Mouse (Mus musculus): Measurements from ENCODE around the gene Commd9. TPM values are rescaled to one million over a fixed set of nuclear protein-coding genes. Genes with fewer than 3 reads are reported as not detected.

Commd9 gene
- polyA plus RNA-seq, 1 experiment: 29.8 TPM

DNA sequence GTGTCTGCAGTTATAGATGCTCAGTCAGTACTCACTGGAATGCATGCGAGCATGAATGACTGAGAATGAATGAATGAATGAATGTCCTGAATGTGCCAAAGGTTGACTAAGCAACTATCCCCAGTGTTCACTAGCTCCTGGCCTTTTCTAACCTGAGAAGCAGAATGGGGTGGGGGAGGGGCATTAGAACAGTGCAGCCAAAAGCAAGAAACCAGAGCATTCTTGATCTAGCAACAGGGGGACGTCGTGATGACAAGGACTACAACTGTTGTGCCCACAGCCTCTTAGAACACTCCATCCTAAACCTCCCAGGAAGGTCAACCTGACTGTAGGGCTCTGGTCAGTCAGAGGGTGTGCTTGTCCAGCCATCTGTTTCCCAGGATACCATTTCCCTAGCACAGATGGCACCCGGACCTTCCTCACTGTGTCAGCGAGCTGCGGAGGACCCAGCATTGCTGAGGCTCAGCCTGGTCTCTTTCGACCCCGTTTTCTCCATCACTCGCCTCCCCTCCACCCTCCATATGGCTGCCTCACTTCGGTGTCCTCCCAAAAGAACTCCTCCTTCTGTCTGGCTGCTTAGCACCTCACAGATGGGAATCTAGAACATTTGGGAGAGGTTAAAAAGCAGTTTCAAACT lies 21.5 kb downstream of the Commd9 start:
- H3K27ac ChIP-seq (ENCODE audit: insufficient read depth, low read depth, low read length): no peak overlapping the region

DNA sequence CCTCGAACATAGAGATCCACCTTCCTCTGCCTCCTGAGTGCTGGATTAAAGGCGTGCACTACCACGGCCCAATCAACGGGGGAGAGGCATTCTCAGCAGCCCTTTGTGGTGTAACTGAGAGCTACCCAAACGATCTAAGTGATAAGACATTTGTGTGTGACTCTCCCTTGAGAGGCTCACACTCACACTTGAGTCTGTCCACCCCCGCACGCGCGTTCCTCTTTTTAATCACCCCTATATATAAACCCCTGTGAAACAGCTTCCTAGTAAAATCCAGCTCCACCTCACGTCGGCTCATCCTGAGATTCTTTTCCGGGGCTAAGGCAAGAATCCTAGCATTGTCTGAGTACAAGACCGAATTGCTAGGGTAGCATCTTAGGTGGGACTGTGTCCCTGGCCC lies 22.7 kb downstream of the Commd9 start:
- Histone ChIP-seq H3K27ac (ENCODE audit: insufficient read depth, low read depth, low read length) (no peak overlapping the region), H3K4me3 (ENCODE audit: insufficient read depth, low read length) (no peak overlapping the region), H3K4me1 (ENCODE audit: control insufficient read depth, insufficient read depth, low read length) (no peaks in the 10 kb centered on the region)
- TF ChIP-seq POLR2A (IDR thresholded peaks at IDR 0.05; ENCODE audit: borderline replicate concordance, low read depth, low read length) (no peak), CTCF (IDR thresholded peaks at IDR 0.05; ENCODE audit: low read depth, low read length) (no peak)

More for the DNA sequence above, 21.5 kb downstream of the Commd9 start:
- Histone ChIP-seq H3K4me1 (ENCODE audit: control insufficient read depth, insufficient read depth, low read length) (no peaks in the 10 kb centered on the region), H3K4me3 (ENCODE audit: insufficient read depth, low read length) (no peak overlapping the region)
- no peak for TF ChIP-seq CTCF (IDR thresholded peaks at IDR 0.05; ENCODE audit: low read depth, low read length)
- no peak for TF ChIP-seq POLR2A (IDR thresholded peaks at IDR 0.05; ENCODE audit: borderline replicate concordance, low read depth, low read length)

DNA sequence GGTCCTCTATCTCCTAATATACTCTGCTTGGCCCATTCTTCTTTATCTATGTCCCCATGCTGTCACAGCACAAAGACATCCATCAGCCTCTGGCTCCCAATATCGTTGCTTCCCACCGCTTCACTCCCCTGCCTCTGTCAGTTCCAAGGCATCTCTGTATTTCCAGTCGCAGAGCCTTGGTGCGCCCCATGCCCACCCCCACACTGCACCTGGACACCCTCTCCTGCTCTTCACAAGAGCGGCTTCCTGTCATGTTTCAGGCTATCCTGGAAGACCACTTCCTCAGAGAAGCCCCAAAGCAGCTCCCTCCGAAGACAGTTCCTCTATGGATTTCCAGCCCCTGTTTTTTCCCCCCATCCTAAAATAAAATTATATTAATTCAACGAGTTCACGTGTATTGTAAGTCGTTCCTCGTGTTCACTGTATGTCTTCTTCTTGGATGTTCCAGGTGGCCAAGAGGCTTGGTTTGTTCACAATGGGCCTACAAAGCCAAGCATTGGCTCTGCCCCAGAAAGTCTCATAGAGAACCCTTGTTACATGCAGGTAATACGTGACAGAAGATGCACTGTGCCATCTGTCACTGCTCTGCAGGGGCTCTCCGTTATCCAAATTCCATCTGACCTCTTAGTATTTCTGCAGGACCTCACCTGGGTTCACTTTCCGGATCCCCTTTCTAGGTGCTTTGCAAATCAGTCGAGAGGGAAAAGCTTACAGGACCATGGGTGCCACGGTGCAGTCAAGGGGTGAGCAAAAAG lies 23.5 kb downstream of the Commd9 start:
- TF ChIP-seq POLR2A (IDR thresholded peaks at IDR 0.05; ENCODE audit: borderline replicate concordance, low read depth, low read length) (no peak), CTCF (IDR thresholded peaks at IDR 0.05; ENCODE audit: low read depth, low read length) (no peak)
- Histone ChIP-seq H3K4me3 (ENCODE audit: insufficient read depth, low read length) (no peak overlapping the region), H3K27ac (ENCODE audit: insufficient read depth, low read depth, low read length) (no peak overlapping the region), H3K4me1 (ENCODE audit: control insufficient read depth, insufficient read depth, low read length) (no peaks in the 10 kb centered on the region)

DNA sequence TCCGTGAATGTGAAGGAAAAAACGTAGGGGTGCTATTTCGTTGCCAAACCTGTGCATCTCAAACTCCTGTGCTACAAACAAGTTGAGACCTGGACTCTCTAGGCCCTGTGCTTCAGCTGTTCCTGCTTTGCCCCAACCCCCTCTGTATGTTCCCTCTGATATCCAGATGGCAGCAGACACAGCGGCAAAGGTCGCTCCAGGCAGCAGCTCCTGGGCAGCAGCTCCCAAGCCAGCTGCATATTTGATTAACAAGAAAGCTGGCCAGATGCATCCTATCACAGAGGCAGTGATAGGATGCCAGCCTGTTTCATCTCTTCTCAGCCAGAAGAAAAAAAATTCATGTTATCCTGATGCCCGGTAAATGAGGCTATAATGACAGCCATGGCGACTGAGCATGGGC lies 32.5 kb downstream of the Commd9 start:
- H3K4me1 ChIP-seq (ENCODE audit: control insufficient read depth, insufficient read depth, low read length): no peaks in the 10 kb centered on the region
- no peak for TF ChIP-seq POLR2A (IDR thresholded peaks at IDR 0.05; ENCODE audit: borderline replicate concordance, low read depth, low read length)
- no peak for TF ChIP-seq CTCF (IDR thresholded peaks at IDR 0.05; ENCODE audit: low read depth, low read length)
- H3K27ac ChIP-seq (ENCODE audit: insufficient read depth, low read depth, low read length): no peak overlapping the region
- no peak overlapping the region for H3K4me3 ChIP-seq (ENCODE audit: insufficient read depth, low read length)

DNA sequence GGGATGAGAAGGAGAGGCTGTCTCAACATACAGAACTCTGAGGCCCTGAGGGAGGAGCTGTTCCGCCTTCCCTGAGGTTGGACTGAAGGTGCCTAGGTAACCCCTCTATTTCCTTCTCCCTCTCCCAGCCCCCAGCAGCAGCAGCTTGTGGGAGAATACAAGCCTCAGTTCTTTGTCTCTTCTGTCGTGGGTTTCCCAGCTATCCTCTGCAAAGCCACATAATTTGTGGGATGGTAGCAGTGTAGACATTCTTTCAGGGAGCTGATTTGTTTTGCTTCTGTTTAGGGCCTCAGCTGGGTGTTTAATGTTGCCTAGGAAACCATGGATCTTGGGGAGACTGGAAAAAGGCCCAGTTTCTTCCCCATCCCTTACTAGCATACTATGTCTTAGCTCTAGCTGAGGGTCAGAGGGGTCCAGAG lies 34.1 kb downstream of the Commd9 start:
- no peak overlapping the region for H3K27ac ChIP-seq (ENCODE audit: insufficient read depth, low read depth, low read length)
- H3K4me1 ChIP-seq (ENCODE audit: control insufficient read depth, insufficient read depth, low read length): no peaks in the 10 kb centered on the region
- H3K4me3 ChIP-seq (ENCODE audit: insufficient read depth, low read length): no peak overlapping the region
- TF ChIP-seq CTCF (IDR thresholded peaks at IDR 0.05; ENCODE audit: low read depth, low read length) (no peak), POLR2A (IDR thresholded peaks at IDR 0.05; ENCODE audit: borderline replicate concordance, low read depth, low read length) (no peak)

DNA sequence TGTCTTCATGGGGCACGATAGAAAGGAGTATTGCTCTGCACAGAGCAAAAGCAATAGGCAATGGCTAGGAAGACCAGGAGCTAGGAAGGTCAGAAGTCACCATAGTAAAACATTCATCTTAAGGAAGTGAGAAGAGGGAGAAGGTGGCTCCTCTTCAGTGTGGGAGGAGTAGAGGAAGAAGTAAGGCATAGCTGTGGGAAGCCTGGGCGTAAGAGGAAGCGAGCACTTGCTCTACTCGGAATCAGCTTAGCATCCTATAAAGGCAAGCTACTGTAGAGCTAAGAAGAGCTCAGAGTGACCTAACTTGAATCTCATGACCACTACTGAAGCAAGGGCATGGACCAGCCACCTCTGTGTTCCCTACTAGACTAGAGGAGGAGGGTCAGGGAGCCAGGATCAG lies 36.3 kb downstream of the Commd9 start:
- Histone ChIP-seq H3K27ac (ENCODE audit: insufficient read depth, low read depth, low read length) (no peak overlapping the region), H3K4me1 (ENCODE audit: control insufficient read depth, insufficient read depth, low read length) (no peaks in the 10 kb centered on the region), H3K4me3 (ENCODE audit: insufficient read depth, low read length) (no peak overlapping the region)
- no peak for TF ChIP-seq CTCF (IDR thresholded peaks at IDR 0.05; ENCODE audit: low read depth, low read length)
- TF ChIP-seq POLR2A (IDR thresholded peaks at IDR 0.05; ENCODE audit: borderline replicate concordance, low read depth, low read length): no peak

DNA sequence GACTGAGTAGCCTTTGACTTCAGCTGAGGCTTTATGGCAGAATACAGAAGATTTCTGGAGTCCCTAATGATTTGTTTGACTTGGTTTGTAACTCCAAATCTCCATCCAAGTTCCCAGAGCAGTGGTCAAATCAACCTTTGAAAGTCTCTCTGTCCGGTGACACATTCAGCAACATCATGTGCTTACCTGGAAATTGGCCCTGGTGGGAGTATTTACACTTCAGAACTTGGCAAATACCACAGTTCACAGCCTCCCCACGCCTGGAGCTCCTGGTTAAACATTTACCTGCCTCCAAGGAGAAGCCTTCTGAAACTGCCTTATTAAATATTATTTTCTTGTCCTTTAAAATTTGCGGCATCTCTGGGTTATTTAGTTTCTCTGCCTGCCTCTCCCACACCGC lies 37.1 kb downstream of the Commd9 start:
- Histone ChIP-seq H3K27ac (ENCODE audit: insufficient read depth, low read depth, low read length) (no peak overlapping the region), H3K4me1 (ENCODE audit: control insufficient read depth, insufficient read depth, low read length) (no peaks in the 10 kb centered on the region), H3K4me3 (ENCODE audit: insufficient read depth, low read length) (no peak overlapping the region)
- TF ChIP-seq POLR2A (IDR thresholded peaks at IDR 0.05; ENCODE audit: borderline replicate concordance, low read depth, low read length): no peak
- no peak for TF ChIP-seq CTCF (IDR thresholded peaks at IDR 0.05; ENCODE audit: low read depth, low read length)

DNA sequence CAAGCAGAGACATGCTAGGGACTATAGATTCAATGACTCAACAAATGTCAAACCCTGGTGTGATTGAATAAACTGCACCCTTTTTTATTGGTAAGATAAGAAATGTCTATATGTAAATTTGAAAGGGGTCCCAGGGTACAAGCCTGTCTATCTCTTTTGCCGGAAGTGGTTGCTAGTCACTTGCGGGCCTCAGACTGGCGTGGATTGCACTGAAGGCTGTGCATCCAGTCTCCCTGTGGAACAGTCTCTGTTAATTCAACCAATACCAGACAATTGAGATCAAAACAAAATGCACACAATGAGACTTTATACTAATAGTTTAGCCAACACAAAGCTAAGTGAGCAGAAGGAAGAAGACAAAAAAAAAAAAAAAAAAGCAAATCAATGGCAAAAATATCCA lies 39.1 kb downstream of the Commd9 start:
- H3K4me3 ChIP-seq (ENCODE audit: insufficient read depth, low read length): no peak overlapping the region
- TF ChIP-seq CTCF (IDR thresholded peaks at IDR 0.05; ENCODE audit: low read depth, low read length): no peak
- TF ChIP-seq POLR2A (IDR thresholded peaks at IDR 0.05; ENCODE audit: borderline replicate concordance, low read depth, low read length): no peak

DNA sequence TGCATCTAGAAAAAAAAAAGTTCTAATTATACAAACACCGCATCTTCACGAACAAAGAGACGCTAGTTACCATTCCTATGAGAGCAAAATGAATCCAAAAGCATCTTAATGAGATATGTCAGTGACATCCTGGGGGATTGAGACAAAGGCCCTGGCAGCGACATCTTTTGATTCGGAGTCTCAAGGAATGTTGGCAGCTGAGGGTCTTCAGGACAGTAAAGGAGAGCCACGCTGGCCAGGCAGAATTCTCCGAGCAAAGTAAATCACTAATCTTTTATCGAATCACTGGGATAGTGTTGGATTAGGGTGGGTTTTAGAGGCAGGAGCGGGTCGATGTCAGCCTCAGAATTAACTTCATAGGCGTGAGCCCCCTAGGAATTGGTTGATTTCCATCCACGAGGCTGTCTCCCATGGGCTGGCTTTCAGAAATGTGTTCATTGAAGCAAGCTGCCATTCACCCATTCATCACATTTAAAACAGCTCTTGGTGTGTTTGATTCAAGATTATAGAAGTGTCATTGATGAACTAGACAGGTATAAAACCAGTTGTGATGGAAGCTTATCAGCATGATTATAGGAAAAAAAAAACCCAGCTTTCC lies 39.6 kb downstream of the Commd9 start:
- Histone ChIP-seq H3K4me1 (ENCODE audit: control insufficient read depth, insufficient read depth, low read length) (no peaks in the 10 kb centered on the region), H3K27ac (ENCODE audit: insufficient read depth, low read depth, low read length) (no peak overlapping the region), H3K4me3 (ENCODE audit: insufficient read depth, low read length) (no peak overlapping the region)
- no peak for TF ChIP-seq POLR2A (IDR thresholded peaks at IDR 0.05; ENCODE audit: borderline replicate concordance, low read depth, low read length)
- TF ChIP-seq CTCF (IDR thresholded peaks at IDR 0.05; ENCODE audit: low read depth, low read length): no peak

More for the DNA sequence above, 39.1 kb downstream of the Commd9 start:
- no peak overlapping the region for H3K27ac ChIP-seq (ENCODE audit: insufficient read depth, low read depth, low read length)
- no peaks in the 10 kb centered on the region for H3K4me1 ChIP-seq (ENCODE audit: control insufficient read depth, insufficient read depth, low read length)

Measured in bone marrow macrophage, adult 2 months (primary cell).